Mouse (Mus musculus) hindbrain, embryonic 12.5 days (tissue): ENCODE measurements at regions not wholly inside any gene's neighbourhood (a gene's known extent, or its start where the extent isn't known, plus 50 kb on each side); places are given as distances from the start of the nearest gene placed in this dataset.
"Not testable (repeated sequence)": the region's sequence is repeated elsewhere in the genome, so short reads cannot be mapped to it uniquely, and the experiment has no call there.

Experiments
- ATAC-seq: fragments of 200-750 bp; cut with Nextera tagmentation; 2 replicates; pipeline ENCODE4 v1.8.0; 2017; ENCODE audit warnings: moderate TSS enrichment; ENCODE audit not compliant: low FRiP score
- H3K27ac ChIP-seq: fragments of 300-500 bp; sonication (generic); 2 replicates; pipeline ENCODE4 v1.5.1; 2016; ENCODE audit warnings: mild to moderate bottlenecking
- H3K27me3 ChIP-seq: fragments of 300-500 bp; sonication (generic); 2 replicates; pipeline ENCODE4 v1.6.1; 2016; ENCODE audit warnings: mild to moderate bottlenecking
- H3K36me3 ChIP-seq: fragments of 300-500 bp; sonication (generic); 2 replicates; pipeline ENCODE4 v1.6.1; 2016; ENCODE audit warnings: mild to moderate bottlenecking
- H3K4me1 ChIP-seq: fragments of 300-500 bp; sonication (generic); 2 replicates; pipeline ENCODE4 v1.6.1; 2016
- H3K4me2 ChIP-seq: fragments of 300-500 bp; sonication (generic); replicated peaks from 2 replicates; pipeline ENCODE4 v1.6.1; 2016; ENCODE audit warnings: mild to moderate bottlenecking
- H3K4me3 ChIP-seq: fragments of 300-500 bp; sonication (generic); 2 replicates; pipeline ENCODE4 v1.5.1; 2016; ENCODE audit warnings: mild to moderate bottlenecking
- H3K9ac ChIP-seq: fragments of 300-500 bp; sonication (generic); 2 replicates; pipeline ENCODE4 v1.6.1; 2016; ENCODE audit warnings: mild to moderate bottlenecking, moderate library complexity
- H3K9me3 ChIP-seq: fragments of 300-500 bp; sonication (generic); replicated peaks from 2 replicates; pipeline ENCODE4 v1.6.1; 2016; ENCODE audit warnings: mild to moderate bottlenecking
- WGBS: fragments of 180-500 bp; shearing (Covaris S2); methylation state at CpG from one replicate; pipeline ENCODE4 v1.1.7; 2016; 5-methylcytosine and 5-hydroxymethylcytosine counted together

DNA sequence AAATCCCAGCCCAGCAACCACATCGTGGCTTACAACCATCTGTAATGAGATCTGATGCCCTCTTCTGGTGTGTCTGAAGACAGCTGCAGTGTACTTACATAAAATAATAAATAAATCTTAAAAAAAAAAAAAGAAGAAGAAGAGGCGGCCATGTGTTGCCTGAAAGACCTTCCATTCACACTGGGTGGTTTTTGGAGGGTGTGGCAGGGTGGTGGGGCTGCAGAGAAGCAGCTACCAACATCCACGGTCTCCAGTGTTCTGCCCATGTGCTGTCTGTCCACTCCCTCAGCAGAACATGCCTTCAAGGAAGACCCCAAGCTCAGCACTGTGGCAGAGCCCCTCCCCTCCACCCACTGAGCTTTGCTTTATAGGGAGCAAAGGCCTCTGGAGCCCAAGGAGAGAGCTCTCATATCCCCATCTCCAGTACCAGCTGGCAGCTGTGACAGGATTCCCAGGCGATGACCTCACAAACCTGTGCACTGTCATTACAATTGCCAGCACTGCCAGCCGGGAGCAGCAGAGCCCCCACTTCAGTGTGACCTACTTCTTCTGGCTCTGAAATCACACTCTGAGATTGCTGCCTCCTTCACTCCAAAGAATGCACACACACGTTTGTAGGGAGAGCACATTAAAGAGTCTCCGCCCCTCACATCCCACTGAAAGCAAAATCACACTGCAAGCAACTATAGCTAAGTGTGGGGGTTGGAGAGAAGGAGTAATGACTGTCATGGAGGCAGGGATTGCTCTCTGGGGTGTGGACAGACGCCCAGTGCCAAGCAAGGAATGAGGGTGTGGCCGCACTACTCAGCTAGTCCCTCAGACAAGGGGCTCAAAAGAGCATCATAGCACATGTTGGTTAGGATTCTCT lies 82.8 kb upstream of the Klf13 start:
- no peaks in the 10 kb centered on the region for H3K9me3 ChIP-seq
- ATAC-seq, result peak; percentile 35; the same call in 1 of the 2 replicates
- 66% methylated on average over 9 of the region's 9 CpGs for WGBS
- H3K36me3 ChIP-seq, result no peaks in the 10 kb centered on the region
- H3K27ac ChIP-seq, result no peak overlapping the region
- H3K9ac ChIP-seq, result no peak overlapping the region
- H3K27me3 ChIP-seq, result no peaks in the 10 kb centered on the region
- peaks cover 5% of the 10 kb centered on the region for H3K4me1 ChIP-seq
- H3K4me2 ChIP-seq, result no peak overlapping the region
- no peak overlapping the region for H3K4me3 ChIP-seq

GRCm38 (mm10) chr7:64018107-64018506 lies 79.4 kb upstream of the Klf13 start:
- H3K9ac ChIP-seq, result no peak overlapping the region
- H3K4me1 ChIP-seq, result peaks cover 5% of the 10 kb centered on the region
- H3K27ac ChIP-seq, result no peak overlapping the region
- H3K4me3 ChIP-seq, result no peak overlapping the region
- H3K36me3 ChIP-seq, result no peaks in the 10 kb centered on the region
- WGBS, result 65% methylated on average over 3 of the region's 3 CpGs
- H3K9me3 ChIP-seq, result no peaks in the 10 kb centered on the region
- H3K27me3 ChIP-seq, result no peaks in the 10 kb centered on the region
- H3K4me2 ChIP-seq, result no peak overlapping the region
- ATAC-seq, result no peak

GRCm38 (mm10) chr7:64016874-64017273 lies 78.2 kb upstream of the Klf13 start:
- H3K4me1 ChIP-seq, result peaks cover 5% of the 10 kb centered on the region
- H3K9me3 ChIP-seq, result no peaks in the 10 kb centered on the region
- no peak overlapping the region for H3K27ac ChIP-seq
- no peaks in the 10 kb centered on the region for H3K36me3 ChIP-seq
- no peak overlapping the region for H3K9ac ChIP-seq
- no peak overlapping the region for H3K4me2 ChIP-seq
- H3K27me3 ChIP-seq, result no peaks in the 10 kb centered on the region
- no peak overlapping the region for H3K4me3 ChIP-seq
- 91% methylated on average over 3 of the region's 3 CpGs for WGBS
- ATAC-seq, result no peak

- H3K36me3 ChIP-seq, H3K4me2 ChIP-seq, H3K4me1 ChIP-seq, H3K27ac ChIP-seq, H3K27me3 ChIP-seq, H3K4me3 ChIP-seq, H3K9ac ChIP-seq, ATAC-seq, H3K9me3 ChIP-seq: not testable (repeated sequence)
- 80% methylated on average over 1 of the region's 2 CpGs for WGBS
Observed at GRCm38 (mm10) chr7:64015136-64015535, 76.4 kb upstream of the Klf13 start.

DNA sequence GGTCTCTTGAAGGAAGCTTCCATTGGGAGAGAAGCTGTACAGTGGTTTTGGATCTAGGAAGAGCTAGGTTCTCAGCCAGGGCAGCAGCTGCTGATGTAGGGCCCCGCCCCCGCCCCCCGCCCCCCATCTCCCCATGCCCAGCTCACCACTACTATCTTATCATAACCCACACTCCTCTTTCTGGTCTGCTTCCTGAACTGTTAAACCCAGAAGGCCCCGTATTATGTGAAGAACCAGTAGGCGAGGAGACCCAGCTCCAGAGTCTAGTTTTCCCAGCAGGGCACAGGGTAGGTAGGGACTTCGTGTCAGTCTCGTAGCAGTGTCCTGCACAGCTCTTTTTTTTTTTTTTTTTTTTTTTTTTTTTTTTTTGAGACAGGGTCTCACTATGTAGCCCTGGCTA lies 75.5 kb upstream of the Klf13 start:
- no peak overlapping the region for H3K4me3 ChIP-seq
- no peaks in the 10 kb centered on the region for H3K4me1 ChIP-seq
- no peaks in the 10 kb centered on the region for H3K27me3 ChIP-seq
- no peaks in the 10 kb centered on the region for H3K9me3 ChIP-seq
- ATAC-seq, result no peak
- H3K9ac ChIP-seq, result no peak overlapping the region
- H3K27ac ChIP-seq, result no peak overlapping the region
- WGBS, result 89% methylated on average over 7 of the region's 7 CpGs
- no peaks in the 10 kb centered on the region for H3K36me3 ChIP-seq
- H3K4me2 ChIP-seq, result no peak overlapping the region

GRCm38 (mm10) chr7:64013023-64013547 lies 74.4 kb upstream of the Klf13 start:
- Histone ChIP-seq H3K36me3 (no peaks in the 10 kb centered on the region), H3K27ac (no peak overlapping the region), H3K27me3 (no peaks in the 10 kb centered on the region), H3K4me2 (no peak overlapping the region), H3K9ac (no peak overlapping the region), H3K9me3 (no peaks in the 10 kb centered on the region), H3K4me3 (no peak overlapping the region), H3K4me1 (no peaks in the 10 kb centered on the region)
- 81% methylated on average over 5 of the region's 5 CpGs for WGBS
- no peak for ATAC-seq

DNA sequence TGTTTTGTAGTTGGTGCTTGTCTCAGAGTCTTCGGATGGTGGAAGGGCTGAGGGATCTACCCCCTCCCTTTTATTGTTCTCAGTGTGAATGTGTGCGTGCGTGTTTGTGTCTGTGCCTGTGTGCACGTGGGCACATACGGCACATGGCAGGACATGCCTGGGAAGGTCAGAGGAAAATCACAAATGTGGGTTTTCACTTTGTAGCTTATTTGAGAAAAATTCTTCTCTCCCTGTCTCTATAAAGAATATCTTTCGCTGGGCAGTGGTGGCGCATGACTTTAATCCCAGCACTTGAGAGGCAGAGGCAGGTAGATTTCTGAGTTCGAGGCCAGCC lies 73.5 kb upstream of the Klf13 start:
- no peaks in the 10 kb centered on the region for H3K4me1 ChIP-seq
- H3K9ac ChIP-seq, result no peak overlapping the region
- no peaks in the 10 kb centered on the region for H3K36me3 ChIP-seq
- H3K27ac ChIP-seq, result no peak overlapping the region
- no peak overlapping the region for H3K4me2 ChIP-seq
- H3K4me3 ChIP-seq, result no peak overlapping the region
- H3K27me3 ChIP-seq, result no peaks in the 10 kb centered on the region
- 88% methylated on average over 8 of the region's 8 CpGs for WGBS
- no peaks in the 10 kb centered on the region for H3K9me3 ChIP-seq
- no peak for ATAC-seq

GRCm38 (mm10) chr7:64011563-64012267 lies 73.0 kb upstream of the Klf13 start:
- Histone ChIP-seq H3K9ac (no peak overlapping the region), H3K4me1 (no peaks in the 10 kb centered on the region), H3K36me3 (no peaks in the 10 kb centered on the region), H3K27ac (no peak overlapping the region), H3K9me3 (no peaks in the 10 kb centered on the region), H3K27me3 (no peaks in the 10 kb centered on the region), H3K4me2 (no peak overlapping the region), H3K4me3 (no peak overlapping the region)
- WGBS, result 81% methylated on average over 13 of the region's 13 CpGs
- ATAC-seq, result no peak

GRCm38 (mm10) chr7:64010640-64011039 lies 71.9 kb upstream of the Klf13 start:
- ATAC-seq, result no peak
- 97% methylated on average over 3 of the region's 3 CpGs for WGBS
- Histone ChIP-seq H3K4me3 (no peak overlapping the region), H3K4me2 (no peak overlapping the region), H3K9me3 (no peaks in the 10 kb centered on the region), H3K4me1 (no peaks in the 10 kb centered on the region), H3K27ac (no peak overlapping the region), H3K36me3 (no peaks in the 10 kb centered on the region), H3K27me3 (no peaks in the 10 kb centered on the region), H3K9ac (no peak overlapping the region)

DNA sequence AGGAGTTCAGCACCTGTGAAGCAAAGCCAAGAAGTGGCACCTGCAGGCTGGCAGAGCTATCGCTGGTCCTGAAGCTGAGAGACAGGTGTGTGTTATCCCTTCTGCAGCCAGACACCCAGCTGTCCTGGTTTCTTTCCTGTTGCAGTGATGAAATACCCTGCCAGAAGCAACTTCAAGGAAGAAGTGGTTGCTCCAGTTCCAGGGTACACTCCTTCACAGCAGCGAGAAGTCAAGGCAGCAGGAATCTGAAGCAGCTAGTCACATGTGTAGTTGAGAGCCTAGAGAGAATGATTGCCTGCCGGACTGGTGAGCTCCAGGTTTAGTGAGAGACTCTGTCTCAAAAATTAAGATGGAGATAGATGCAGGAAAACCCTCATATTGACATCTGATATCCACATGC lies 69.1 kb upstream of the Klf13 start:
- no peak overlapping the region for H3K4me2 ChIP-seq
- H3K4me3 ChIP-seq, result no peak overlapping the region
- no peaks in the 10 kb centered on the region for H3K36me3 ChIP-seq
- H3K4me1 ChIP-seq, result no peaks in the 10 kb centered on the region
- H3K9ac ChIP-seq, result no peak overlapping the region
- 83% methylated on average over 3 of the region's 3 CpGs for WGBS
- no peak overlapping the region for H3K27ac ChIP-seq
- ATAC-seq, result no peak
- H3K27me3 ChIP-seq, result no peaks in the 10 kb centered on the region
- no peaks in the 10 kb centered on the region for H3K9me3 ChIP-seq

- no peak for ATAC-seq
- Histone ChIP-seq H3K4me2 (no peak overlapping the region), H3K9me3 (no peaks in the 10 kb centered on the region), H3K27ac (no peak overlapping the region), H3K4me1 (no peaks in the 10 kb centered on the region), H3K27me3 (no peaks in the 10 kb centered on the region), H3K4me3 (no peak overlapping the region), H3K36me3 (no peaks in the 10 kb centered on the region), H3K9ac (no peak overlapping the region)
- 88% methylated on average over 4 of the region's 4 CpGs for WGBS
Observed at GRCm38 (mm10) chr7:64006935-64007334, 68.2 kb upstream of the Klf13 start.

- Histone ChIP-seq H3K4me2 (no peak overlapping the region), H3K9ac (no peak overlapping the region), H3K4me1 (no peaks in the 10 kb centered on the region), H3K36me3 (no peaks in the 10 kb centered on the region), H3K4me3 (no peak overlapping the region), H3K27me3 (no peaks in the 10 kb centered on the region), H3K27ac (no peak overlapping the region), H3K9me3 (no peaks in the 10 kb centered on the region)
- WGBS, result 82% methylated on average over 1 of the region's 1 CpGs
- ATAC-seq, result no peak
Observed at GRCm38 (mm10) chr7:64005765-64006164, 67.0 kb upstream of the Klf13 start.

DNA sequence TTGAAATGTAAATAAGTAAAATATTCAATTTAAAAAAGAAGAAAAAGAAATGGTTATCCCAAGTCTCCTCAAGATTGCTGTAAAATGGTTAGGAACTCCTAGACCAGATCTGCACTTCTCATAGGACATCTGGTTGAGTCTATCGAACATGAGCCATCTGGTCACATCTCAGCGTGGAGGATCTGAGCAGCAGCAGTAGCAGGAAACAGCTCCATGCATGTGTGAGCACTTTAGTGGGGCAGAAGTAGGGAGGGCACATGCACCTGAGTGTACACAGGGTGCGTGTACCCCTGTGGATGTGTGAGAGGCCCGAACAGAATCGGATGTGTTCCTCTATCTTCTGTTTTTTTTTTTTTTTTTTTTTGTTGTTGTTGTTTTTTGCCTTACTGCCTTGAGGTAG lies 65.2 kb upstream of the Klf13 start:
- Histone ChIP-seq H3K36me3 (no peaks in the 10 kb centered on the region), H3K4me3 (no peak overlapping the region), H3K9me3 (no peaks in the 10 kb centered on the region), H3K9ac (no peak overlapping the region), H3K27ac (no peak overlapping the region), H3K4me1 (no peaks in the 10 kb centered on the region), H3K27me3 (no peaks in the 10 kb centered on the region), H3K4me2 (no peak overlapping the region)
- WGBS, result 87% methylated on average over 5 of the region's 5 CpGs
- ATAC-seq, result no peak
